Mouse (Mus musculus): ENCODE data around the gene Ptpn13.

DNA sequence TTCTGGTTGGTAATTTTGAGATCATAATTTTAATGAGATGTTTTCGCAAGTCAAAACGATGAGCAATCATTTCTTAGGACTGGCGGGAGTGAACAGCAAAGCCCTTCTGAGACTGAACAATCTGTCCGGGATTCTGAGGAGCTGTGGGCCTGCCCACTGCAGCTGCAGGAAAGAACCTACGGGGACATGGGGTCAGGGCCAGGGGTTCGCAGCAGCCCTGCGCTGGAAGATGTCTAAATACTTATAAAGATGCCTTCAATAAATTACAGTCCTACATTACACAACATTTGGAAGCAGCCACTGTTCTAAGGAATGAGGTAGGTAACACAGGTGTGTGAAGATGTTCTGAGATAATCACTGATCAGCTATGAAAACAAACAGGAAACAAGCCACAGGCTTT, 180.7 kb downstream of the Ptpn13 start:
- TF ChIP-seq CTCF (IDR thresholded peaks at IDR 0.05; ENCODE audit: low read depth, low read length) (no peak), POLR2A (IDR thresholded peaks at IDR 0.05; ENCODE audit: borderline replicate concordance, low read depth, low read length) (no peak)

Measured in bone marrow macrophage, adult 2 months (primary cell).